Mouse (Mus musculus): ENCODE measurements at regions not wholly inside any gene's neighbourhood (a gene's known extent, or its start where the extent isn't known, plus 50 kb on each side); places are given as distances from the start of the nearest gene placed in this dataset.

- no peak for DNase-seq (ENCODE audit: low read depth, low spot score)
These were observed 169.8 kb downstream of the 3110018I06Rik start for GRCm38 (mm10) chr12:107658241-107658640.

GRCm38 (mm10) chr12:107658821-107659220, 170.4 kb downstream of the 3110018I06Rik start:
- no peak for DNase-seq (ENCODE audit: low read depth, low spot score)

GRCm38 (mm10) chr12:107662624-107663023, 174.2 kb downstream of the 3110018I06Rik start:
- no peak for DNase-seq (ENCODE audit: low read depth, low spot score)

- no peak for DNase-seq (ENCODE audit: low read depth, low spot score)
These were observed 179.4 kb downstream of the 3110018I06Rik start for GRCm38 (mm10) chr12:107667836-107668235.

- DNase-seq (ENCODE audit: low read depth, low spot score): no peak
These were observed 180.6 kb downstream of the 3110018I06Rik start for GRCm38 (mm10) chr12:107669046-107669445.

GRCm38 (mm10) chr12:107669450-107669849, 181.0 kb downstream of the 3110018I06Rik start:
- DNase-seq (ENCODE audit: low read depth, low spot score): no peak

GRCm38 (mm10) chr12:107669910-107670309, 181.5 kb downstream of the 3110018I06Rik start:
- DNase-seq (ENCODE audit: low read depth, low spot score): no peak

- no peak for DNase-seq (ENCODE audit: low read depth, low spot score)
These were observed 188.6 kb downstream of the 3110018I06Rik start for GRCm38 (mm10) chr12:107677076-107677475.

GRCm38 (mm10) chr12:107687447-107687846, 199.0 kb downstream of the 3110018I06Rik start:
- DNase-seq (ENCODE audit: low read depth, low spot score): no peak

GRCm38 (mm10) chr12:107689418-107689817, 201.0 kb downstream of the 3110018I06Rik start:
- no peak for DNase-seq (ENCODE audit: low read depth, low spot score)

- DNase-seq (ENCODE audit: low read depth, low spot score): no peak
These were observed 201.6 kb downstream of the 3110018I06Rik start for GRCm38 (mm10) chr12:107690061-107690460.

GRCm38 (mm10) chr12:107693693-107694092, 205.3 kb downstream of the 3110018I06Rik start:
- no peak for DNase-seq (ENCODE audit: low read depth, low spot score)

- DNase-seq (ENCODE audit: low read depth, low spot score): no peak
These were observed 206.6 kb downstream of the 3110018I06Rik start for GRCm38 (mm10) chr12:107695014-107695413.

- DNase-seq (ENCODE audit: low read depth, low spot score): no peak
These were observed 207.2 kb downstream of the 3110018I06Rik start for GRCm38 (mm10) chr12:107695438-107696267.

GRCm38 (mm10) chr12:107700317-107700716, 211.9 kb downstream of the 3110018I06Rik start:
- no peak for DNase-seq (ENCODE audit: low read depth, low spot score)

GRCm38 (mm10) chr12:107700868-107701597, 212.6 kb downstream of the 3110018I06Rik start:
- no peak for DNase-seq (ENCODE audit: low read depth, low spot score)

- DNase-seq (ENCODE audit: low read depth, low spot score): peak; percentile 3
These were observed 220.4 kb downstream of the 3110018I06Rik start for GRCm38 (mm10) chr12:107708812-107709211.

GRCm38 (mm10) chr12:107711017-107711416, 222.6 kb downstream of the 3110018I06Rik start:
- no peak for DNase-seq (ENCODE audit: low read depth, low spot score)

GRCm38 (mm10) chr12:107711675-107712074, 223.2 kb downstream of the 3110018I06Rik start:
- DNase-seq (ENCODE audit: low read depth, low spot score): no peak

- DNase-seq (ENCODE audit: low read depth, low spot score): no peak
These were observed 224.8 kb downstream of the 3110018I06Rik start for GRCm38 (mm10) chr12:107713191-107713590.

GRCm38 (mm10) chr12:107714846-107715245, 226.4 kb downstream of the 3110018I06Rik start:
- DNase-seq (ENCODE audit: low read depth, low spot score): no peak

- peak; percentile 5 for DNase-seq (ENCODE audit: low read depth, low spot score)
These were observed 227.4 kb downstream of the 3110018I06Rik start for GRCm38 (mm10) chr12:107715871-107716270.

- DNase-seq (ENCODE audit: low read depth, low spot score): no peak
These were observed 232.5 kb downstream of the 3110018I06Rik start for GRCm38 (mm10) chr12:107720941-107721340.

All from skeletal muscle tissue, adult 2 months (tissue).